Mouse (Mus musculus) thymus, postnatal 0 days (tissue): Measurements from ENCODE around the gene Rnf227. TPM values are rescaled to one million over a fixed set of nuclear protein-coding genes. Genes with fewer than 3 reads are reported as not detected.

Experiments used
- DNase-seq: peaks from one replicate; pipeline ENCODE4 v3.0.0-alpha.2; 2015; ENCODE audit warnings: low spot score
- polyA plus RNA-seq: library from polyadenylated mRNA; unstranded; fragments of >200 nt; fragmentation: Nextera tagmentation; extraction: Ambion mirVana; gene quantifications from 2 replicates; pipeline ENCODE4 v1.2.1, GENCODE M21; 2015

Gene Rnf227
- polyA plus RNA-seq, 1 experiment from 2014 or later: 6.8 TPM

DNA sequence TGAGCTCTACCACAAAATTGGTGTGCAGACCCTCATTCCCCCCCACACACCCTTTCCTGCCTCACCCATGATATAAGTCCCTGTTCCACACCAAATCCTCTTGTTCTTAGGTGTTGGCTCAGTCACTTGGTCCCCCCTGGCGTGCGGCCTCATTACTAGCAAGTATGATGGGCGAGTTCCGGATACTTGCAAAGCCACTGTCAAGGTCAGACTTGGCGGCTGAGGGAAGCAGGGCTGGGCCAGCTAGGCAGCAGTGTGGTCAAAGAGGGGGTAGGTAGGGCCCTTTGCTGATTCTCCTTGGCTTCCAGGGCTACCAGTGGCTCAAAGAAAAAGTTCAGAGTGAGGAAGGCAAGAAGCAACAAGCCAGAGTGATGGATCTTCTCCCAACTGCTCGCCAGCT, 9.1 kb upstream of the Rnf227 start:
- DNase-seq: no peak

DNA sequence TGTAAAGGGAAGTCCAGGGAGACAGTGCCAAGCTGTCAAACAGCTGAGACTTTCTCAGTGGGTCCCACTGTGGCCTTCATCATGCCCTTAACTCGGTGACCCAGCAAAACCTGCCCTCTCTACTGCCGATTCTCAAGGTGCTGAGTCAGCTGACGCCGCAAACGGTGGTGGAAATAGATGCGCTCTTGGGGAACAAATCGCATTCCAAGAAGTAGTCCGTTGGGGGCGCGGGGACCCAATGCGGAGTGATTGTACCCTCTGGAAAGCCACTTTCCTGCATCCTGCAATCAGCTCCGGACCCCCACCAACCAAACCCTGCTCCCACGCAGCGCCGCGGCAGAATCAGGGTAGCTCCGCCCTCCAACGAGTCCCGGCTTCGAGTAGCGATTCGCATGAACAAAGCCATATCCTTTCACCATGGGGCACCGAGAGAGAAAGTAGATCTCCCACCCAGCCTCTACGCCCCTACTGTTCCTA, 8.3 kb upstream of the Rnf227 start:
- DNase-seq: peak; percentile 76

DNA sequence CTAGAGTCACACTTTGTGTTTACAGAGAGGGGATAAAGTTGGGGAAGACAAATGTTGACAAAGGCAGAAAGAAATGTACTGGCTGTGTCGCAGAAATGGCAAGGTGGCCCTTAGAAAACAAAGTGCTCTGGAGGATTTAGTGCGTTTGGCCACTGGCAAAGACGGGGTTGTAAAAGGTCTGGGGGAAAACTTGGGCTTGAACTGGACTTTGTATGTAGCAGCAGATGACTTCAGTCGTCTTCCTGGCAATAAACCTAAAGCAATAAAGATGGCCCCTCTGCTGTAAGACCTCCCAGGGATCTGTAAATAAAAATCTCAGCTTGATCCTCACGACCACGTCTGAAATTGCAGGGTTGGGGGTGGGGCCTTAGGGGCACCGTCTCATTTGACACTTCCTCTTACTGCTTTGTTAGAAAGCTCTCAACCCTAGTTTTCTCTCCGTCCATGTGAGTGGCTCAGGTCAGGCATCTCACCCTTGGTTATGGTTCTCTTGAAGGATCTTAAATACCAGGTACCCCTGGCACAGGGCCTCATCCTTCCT, 7.5 kb upstream of the Rnf227 start:
- no peak for DNase-seq

GRCm38 (mm10) chr11:69333922-69334321, 6.3 kb upstream of the Rnf227 start:
- DNase-seq: peak; percentile 12

GRCm38 (mm10) chr11:69334796-69335195, 5.5 kb upstream of the Rnf227 start:
- DNase-seq: no peak

DNA sequence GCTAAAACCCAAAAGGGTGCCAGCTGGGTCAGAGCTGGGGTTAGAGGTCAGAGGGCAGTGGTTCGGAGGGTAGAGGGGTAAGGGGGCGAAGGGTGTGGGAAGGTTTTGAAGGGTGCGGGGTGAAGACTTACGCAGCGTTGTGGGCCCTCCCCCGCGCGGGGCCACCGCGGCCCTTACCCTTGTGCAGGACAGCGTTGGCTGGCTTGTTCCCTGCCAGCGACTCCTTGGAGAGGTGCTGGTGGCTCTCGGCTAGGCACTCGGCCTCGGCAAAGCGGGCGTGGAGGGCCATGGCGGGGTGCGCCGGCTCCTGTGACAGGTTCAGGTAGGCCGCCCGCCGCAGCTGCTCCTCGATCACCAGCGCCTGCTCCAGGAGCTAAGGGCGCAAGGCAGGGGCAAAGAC, 6.2 kb downstream of the Rnf227 start:
- DNase-seq: no peak

DNA sequence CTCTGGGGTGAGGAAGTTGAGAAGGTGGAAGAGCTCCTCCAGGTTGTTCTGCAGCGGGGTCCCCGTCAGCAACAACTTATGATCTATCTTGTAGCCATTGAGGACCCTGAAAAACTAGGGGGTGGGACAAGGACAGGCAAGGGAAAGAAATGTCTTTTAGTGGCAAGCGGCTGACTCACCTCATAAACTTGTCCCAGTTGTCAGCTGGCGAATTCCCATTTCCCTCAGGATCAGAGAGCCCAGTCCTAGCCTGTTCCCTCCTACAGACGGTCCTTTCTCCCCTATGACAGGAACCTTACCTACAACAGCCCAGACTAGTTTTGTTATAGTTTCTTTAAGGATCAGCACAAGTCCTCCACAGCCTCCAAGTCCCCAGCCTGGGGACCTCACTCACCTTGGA, 16.3 kb downstream of the Rnf227 start:
- DNase-seq: no peak

DNA sequence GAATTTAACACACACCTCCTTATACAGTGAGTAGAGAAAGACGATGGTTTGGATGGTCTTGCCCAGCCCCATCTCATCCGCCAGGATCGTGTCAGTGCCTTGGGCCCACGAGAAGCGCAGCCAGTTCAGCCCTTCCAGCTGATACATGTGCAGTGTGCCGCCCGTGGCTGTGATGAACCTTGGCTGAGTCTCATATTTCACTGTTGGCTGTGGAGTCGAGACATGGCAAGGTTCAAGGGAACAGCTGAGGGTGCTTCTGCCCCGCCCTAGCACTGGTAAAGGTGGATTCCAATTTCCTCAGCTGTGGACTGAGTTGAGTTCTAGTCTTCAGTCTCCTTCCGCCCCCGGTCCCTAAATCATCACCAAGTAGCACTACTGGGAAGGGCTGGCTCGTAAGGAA, 17.4 kb downstream of the Rnf227 start:
- DNase-seq: no peak

DNA sequence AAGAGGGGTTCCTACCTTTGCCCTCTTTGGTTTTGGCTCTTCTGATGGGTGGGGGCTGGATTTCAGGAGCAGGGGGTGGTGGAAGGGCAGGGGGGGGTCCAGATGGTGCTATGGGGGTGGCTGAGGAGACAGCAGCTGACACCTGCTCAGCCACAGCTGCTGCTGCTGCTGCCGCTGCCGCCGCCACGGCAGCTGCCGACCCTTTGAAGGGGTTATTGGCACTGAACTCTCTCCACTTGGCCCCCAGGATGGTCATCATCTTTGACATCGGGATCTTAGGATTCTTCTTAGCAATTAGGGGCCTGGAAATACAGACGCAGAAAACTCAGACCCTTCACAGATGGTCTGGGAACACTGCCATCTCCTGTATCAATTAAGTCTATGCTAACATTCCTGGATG, 21.8 kb downstream of the Rnf227 start:
- DNase-seq: no peak

DNA sequence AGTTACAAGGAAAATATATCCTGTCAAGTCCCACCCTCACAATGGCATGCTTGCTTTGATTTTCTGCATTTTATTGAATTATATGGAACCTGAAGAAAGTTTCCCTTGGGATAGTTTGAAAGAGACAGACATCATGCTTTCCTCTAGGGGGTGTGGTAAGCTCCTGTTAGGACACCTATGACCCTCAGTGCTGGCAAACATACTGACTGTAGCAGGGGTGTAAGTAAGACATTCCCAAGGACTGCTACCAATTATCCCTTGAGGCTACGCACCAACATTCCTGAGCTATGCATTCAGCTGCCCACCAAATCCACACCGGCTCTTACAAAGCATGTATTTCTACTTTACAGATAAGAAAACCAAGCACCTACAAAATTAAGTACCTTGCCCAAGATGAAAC, 22.2 kb downstream of the Rnf227 start:
- no peak for DNase-seq

DNA sequence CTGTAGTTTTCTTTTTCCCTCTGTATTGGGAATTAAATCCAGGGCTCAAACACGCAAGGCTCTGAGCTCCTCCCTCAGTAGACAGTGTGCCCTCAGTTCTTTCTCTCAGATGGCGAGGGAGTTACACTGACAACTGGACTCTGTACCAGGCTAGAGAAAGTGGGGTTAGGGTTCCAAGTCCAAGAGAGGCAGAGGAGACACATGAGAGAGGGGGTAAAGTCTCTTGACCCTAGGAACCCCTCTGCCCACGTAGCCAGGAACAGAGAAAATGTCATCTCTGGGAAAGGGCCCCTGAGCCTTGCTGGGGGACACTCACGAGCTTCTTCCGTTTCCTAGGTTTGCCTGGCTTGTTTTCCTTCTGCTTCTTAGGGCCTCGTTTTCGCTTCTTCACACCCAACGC, 24.1 kb downstream of the Rnf227 start:
- DNase-seq: no peak

- no peak for DNase-seq
Measured at GRCm38 (mm10) chr11:69364910-69365309, 24.6 kb downstream of the Rnf227 start.

DNA sequence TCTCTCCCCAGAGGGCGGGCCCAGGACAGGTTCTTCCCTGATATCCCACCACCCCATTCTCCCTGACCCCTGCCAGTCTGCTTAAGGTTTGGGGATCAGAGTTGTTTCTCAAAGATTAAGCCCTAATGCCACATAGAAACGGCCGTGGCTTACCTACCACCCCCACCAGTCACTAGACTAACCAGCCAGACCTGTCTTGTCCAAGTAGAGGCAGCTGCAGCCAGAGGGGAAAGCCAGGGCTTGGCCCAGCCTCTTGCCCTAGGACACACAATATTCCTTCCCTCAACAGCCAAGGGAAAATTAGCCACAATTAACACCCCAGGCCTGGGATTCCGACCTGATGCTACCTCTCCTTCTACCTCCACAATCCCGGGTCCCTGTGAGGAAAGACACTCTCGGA, 25.5 kb downstream of the Rnf227 start:
- no peak for DNase-seq

DNA sequence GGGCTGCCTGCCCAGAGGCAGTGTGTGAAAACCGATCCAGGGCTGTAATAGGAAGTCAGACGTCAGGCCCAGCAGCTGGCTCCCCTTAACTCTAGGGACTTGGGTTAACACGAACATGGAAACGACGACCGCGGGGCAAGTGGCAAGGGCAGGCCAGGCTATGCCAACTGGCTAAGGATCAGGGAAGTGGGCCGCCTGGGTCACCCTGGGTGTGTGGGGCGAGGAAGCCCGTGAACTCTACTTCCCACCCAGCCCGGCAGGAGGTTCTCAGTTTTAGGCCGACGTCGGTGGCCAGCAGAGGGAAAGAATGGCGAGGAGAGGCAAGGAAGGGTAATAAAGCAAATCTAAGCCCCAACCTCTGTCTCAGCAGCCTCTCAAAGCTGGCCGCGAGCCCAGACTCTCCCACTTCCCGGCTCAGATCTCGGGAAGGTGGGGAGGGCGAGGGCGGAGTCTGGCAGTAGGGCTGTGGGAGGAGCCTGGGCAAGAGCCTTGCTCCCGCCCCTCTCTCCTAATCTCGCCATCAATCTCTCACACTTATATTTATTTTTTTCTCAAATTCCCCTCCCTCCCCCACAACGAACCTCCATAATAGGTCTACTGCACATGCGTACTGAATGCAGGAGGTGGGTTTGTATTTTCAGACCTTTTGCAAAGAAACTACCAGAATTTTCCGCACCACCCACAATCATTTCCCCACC, 26.0 kb downstream of the Rnf227 start:
- peak; percentile 75 for DNase-seq

DNA sequence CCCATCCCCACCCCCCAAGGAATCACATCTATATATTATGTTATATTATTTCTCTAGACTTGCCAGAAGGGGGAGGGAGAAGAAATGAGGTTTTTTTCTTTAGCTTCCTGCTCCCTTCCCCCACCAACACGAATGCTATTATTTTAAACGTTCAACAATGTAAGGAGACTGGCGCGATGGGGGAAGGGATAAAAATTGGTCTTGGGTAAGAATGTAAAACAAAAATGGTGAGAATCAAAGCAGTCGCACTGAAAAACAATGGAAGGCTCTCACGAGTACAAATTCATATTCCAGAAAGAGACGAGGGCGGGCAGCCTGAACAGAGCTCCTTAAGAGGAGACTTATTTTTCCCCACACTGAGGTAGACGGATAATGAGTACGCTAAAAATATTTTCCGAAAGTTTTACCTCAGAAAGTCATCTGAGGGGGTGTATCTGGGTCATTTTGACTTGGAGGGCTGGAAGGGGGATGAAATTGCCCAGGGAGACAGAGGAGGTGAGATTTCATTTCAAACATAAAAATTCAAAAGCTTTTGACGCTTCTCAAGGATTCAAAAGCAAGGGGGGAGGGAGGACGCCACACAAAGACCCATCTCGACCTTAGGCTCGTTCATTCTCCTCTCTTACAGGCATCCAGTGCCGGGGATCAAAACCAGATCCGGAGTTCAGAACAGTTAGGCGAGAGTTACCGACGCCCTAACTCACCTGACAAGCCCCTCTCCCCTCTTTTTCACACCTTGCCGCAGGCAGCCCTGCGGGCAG, 26.8 kb downstream of the Rnf227 start:
- DNase-seq: no peak

GRCm38 (mm10) chr11:69367616-69368355, 27.5 kb downstream of the Rnf227 start:
- no peak for DNase-seq

- peak; percentile 25 for DNase-seq
Measured at GRCm38 (mm10) chr11:69368356-69369214, 28.3 kb downstream of the Rnf227 start.

DNA sequence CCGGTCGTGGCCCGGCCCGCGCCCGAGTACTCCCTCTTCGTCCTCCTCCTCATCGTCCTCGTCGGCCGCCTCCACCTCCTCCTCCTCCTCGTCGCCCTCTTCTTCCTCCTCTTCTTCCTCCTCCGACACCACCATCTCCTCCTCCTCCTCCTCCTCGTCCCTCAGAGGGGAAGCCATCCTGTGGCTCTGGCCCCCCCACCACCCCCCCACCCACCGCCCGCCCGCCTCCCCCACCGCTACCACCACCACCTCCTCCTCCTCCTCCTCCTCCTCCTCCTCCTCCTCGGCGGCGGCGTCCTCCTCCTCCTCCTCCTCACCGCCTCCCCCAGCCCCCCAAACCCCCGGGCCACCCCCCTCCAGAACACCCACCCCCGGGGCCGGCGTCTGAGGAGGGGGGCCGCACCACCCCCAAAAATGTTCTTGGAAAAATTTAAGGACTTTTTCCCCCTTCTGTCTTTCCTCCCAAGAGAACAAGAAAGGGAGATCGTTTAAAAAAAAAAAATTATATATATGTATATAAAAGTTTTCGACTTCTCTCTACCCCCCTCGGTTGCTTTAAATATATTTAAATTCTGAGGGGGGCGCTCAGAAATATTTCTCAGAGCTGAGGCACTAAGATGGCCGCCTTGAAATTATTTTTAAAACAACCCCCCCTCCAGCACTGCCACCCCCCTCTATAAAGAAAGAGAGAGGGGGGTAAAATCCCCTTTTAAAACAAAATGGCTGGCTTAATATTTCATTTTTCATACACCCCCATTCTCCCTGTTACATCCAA, 29.1 kb downstream of the Rnf227 start, which contains the start of gene Chd3:
Chd3 (minus strand) TSS at position 192 of the 775 bp plus-strand sequence.
- no peak for DNase-seq

- no peak for DNase-seq
Measured at GRCm38 (mm10) chr11:69369990-69370816, 29.9 kb downstream of the Rnf227 start.
